Mouse (Mus musculus) kidney, postnatal 14 days (tissue): ENCODE data around the gene Romo1.
A peak's percentile ranks its signal among the peaks of the same experiment; 100 is the strongest.
"Not testable (repeated sequence)": the region's sequence is repeated elsewhere in the genome, so short reads cannot be mapped to it uniquely, and the experiment has no call there.

Experiments
- DNase-seq: peaks from one replicate; pipeline ENCODE4 v3.0.0; 2022; ENCODE audit warnings: mixed read lengths

Romo1 gene

GRCm38 (mm10) chr2:156143953-156144724, at the start of gene Romo1, which contains the start of gene Nfs1:
TSS of gene Romo1 (plus strand) at chr2:156144039.
TSS of gene Nfs1 (minus strand) at chr2:156144186.
- peak; percentile 94 for DNase-seq

- DNase-seq, result peak; percentile 6
These were observed 33.0 kb upstream of the Romo1 start for GRCm38 (mm10) chr2:156110627-156111357.

DNA sequence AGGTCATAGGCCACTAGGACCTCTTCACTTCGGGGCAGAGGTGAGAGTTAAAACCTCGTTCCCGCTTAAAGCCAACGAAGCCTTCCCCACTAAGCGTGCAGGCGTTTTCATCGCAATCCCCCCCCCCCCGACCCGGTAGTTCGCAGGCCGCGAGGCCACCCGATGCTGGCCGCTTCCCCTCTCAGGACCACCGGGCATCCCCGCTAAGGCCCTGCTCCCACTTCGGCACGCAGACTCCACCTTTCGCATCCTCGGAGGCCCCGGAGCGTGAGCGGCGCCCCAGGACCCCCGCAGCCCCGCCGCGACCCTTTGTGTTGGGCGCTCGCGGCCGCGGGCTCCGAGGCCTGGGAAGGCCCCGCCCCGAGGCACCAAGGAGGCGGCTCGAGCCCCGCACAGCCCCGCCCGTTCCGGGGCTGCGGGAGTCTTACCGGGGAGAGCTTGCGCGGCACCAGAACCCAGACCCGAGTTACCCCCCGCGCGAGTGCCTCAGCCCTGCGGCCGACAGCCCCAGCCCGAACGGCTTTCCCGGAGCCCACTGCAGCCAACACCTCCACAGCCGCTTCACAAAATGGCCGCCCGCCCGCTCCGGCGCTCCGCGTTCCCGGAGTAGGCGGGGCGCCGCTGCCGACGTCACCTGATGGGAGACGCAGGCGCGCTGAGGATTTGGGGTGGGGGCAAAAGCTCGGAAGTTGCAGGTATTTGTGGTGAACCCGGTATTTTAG, 32.3 kb upstream of the Romo1 start, which contains the start of the genes Cpne1 and Rbm12:
TSS of gene Cpne1 (minus strand) at position 608 of the 722 bp plus-strand sequence.
TSS of gene Rbm12 (minus strand) at position 621 of the 722 bp plus-strand sequence.
- DNase-seq, result peak; percentile 95

GRCm38 (mm10) chr2:156112080-156112423, 31.8 kb upstream of the Romo1 start:
- DNase-seq, result not testable (repeated sequence)

DNA sequence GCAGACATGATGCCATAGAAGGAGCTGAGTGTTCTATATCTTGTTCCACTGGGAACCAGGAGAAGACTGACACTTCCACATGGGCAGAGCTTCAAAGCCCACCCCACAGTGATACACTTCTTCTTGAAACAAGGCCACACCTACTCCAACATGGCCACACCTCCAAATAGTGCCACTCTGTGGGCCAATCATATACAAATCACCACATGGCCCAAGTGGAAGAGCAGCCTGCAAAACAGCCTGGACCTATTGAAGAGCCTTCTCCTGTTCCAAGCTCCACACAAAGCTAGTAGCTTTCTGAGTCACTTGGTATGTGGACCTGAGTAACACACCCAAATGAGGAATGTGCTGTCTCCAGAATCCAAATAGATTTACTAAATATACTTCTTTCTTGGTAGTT, 24.3 kb upstream of the Romo1 start:
- DNase-seq, result no peak

- peak; percentile 15 for DNase-seq
These were observed 20.1 kb upstream of the Romo1 start for GRCm38 (mm10) chr2:156123731-156124130.

- no peak for DNase-seq
These were observed 16.8 kb upstream of the Romo1 start, which contains the start of gene Gm28036 for GRCm38 (mm10) chr2:156126992-156127391. TSS of gene Gm28036 (minus strand) at chr2:156127092.

GRCm38 (mm10) chr2:156134161-156134560, 9.7 kb upstream of the Romo1 start:
- DNase-seq, result no peak

DNA sequence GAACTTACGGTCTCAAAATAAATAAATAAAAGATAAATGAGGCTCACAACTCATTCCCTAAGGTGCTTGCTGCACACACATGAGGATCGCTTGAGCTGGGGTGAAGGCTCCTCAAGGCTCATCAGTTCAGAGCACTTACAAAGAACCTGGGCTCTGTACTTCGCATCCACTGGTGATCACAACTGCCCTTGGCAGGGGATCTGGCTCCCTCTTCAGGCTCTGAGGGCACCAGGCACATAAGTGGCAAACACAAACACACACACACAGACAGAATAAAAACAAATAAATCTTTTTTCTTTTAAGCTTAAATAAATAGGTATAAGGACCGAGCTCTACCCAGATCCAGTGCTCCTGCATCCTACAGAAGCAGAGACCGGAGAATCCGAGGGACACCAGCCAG, 8.1 kb upstream of the Romo1 start:
- DNase-seq, result no peak

- DNase-seq, result no peak
These were observed 1.0 kb upstream of the Romo1 start for GRCm38 (mm10) chr2:156142820-156143219.

DNA sequence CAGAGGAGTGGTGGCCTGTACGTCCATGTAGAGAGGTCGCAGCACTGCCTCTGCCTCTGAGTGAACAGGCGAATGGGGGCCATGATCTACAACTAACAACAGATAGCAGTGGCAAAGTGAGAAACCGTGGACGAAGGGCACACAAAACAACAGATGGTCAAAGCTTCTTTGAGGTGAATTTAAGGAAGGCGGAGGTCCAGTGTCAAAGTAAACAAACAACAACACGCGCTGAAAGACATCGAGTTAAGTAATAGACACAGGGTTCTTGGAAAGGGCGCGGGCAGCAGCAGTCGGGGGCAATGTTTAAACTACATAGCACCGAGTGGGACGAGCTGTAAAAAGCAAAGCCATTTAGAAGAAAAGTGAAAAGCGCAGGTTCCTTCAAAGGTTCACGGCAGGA, 472 bp upstream of the Romo1 start:
- DNase-seq, result no peak

DNA sequence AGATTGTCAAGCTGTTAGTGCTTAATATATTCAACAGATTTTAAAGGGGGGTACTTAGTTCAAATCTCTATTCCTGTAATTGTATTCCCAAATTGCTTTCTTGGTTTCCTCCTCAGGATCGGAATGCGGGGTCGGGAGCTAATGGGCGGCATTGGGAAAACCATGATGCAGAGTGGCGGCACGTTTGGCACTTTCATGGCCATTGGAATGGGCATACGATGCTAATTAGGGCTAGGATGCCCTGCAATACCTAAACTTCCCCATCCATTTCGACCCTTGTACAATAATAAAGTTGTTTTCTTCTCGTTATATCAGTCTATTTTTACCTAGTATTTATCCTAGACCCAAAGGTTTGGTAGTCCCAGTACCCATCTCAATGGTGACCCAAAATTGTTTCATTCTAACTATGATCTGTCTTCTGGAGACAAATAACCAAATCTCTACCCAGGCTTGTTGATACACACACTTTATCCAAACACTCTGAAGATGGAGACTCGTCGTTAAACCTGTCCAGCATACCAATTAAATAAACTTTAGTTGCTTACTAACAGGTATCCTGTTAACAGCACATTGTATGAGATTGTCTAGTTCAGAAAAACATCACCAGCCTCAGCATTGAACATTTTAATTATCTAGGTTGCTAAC, 1.8 kb downstream of the Romo1 start:
- no peak for DNase-seq

DNA sequence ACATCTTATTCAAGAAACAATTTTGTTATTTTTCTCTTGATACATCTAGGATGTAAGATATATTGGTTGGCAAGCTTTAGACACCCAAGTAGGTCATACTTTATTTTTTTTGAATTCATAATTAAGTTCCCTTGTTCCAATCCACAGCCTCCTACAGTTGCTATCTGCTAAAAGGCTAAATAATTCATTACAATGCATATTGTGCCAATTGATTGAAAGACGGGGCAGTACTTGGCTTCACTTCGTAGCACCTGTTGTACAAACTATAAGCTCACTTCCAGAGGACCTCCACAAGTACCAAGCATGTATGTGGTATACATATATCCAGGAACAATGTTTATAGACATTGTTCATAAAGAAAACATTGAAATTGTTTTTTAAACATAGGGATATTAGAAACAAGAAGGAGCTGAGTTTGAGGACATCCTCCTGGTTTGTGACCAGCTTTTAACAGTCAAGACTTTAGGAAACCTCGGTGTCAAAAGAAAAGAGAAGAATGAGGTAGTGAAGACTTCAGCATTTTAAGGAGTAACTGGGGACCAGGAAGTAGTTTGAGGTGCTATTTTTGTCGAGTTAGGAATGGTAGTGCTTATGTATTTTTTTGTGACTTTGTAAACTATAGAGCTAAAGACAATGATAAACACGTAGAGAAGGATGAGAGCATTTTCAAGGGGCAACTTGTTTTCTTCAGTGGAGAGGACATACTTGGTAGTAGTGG, 2.6 kb downstream of the Romo1 start:
- no peak for DNase-seq

DNA sequence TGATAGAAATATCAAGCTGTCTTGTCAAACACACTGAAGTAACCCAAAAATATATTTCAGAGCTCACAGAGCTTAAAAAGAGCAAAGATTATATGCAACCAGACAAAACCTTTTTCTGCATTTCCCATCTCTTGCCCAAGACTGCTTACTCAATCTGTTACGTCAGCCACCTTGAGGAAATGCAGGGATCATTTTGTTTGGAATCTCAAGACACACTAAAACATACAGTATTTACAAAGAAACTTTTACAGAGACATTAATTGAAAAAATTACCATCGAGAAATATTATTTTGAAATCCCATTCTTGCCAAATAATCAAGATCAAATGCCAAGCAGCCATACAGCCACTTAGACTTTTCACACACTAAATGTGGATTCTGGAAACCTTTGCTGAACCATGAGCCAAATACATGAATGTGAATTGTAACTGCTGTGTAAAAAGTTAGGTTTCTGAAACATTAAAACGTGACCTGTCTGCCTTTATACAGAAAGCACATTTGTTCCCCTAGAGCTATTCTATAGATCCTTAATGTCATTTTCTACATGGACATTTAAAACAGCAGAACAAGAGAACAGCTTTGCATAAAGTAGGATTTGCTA, 3.6 kb downstream of the Romo1 start:
- DNase-seq, result no peak

DNA sequence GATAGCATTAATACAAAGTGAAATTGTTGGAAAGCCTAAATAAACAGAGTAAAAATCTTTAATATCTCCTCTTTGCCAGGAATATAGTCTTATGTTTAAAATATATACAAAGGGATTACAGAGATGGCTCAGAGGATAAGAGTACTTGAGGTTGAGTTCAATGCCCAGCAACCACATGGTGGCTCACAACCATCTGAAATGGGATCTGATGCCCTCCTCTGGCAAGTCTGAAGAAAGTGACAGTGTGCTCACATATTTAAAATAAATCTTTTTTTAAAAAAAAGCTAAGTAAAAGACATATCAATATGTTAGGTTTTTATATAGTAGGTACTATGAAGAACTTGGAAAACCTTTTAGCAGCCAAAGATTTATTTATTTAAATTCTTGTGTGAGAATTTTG, 7.7 kb downstream of the Romo1 start:
- DNase-seq, result no peak

GRCm38 (mm10) chr2:156165478-156165877, 21.6 kb downstream of the Romo1 start:
- DNase-seq, result no peak

- DNase-seq, result no peak
These were observed 22.7 kb downstream of the Romo1 start for GRCm38 (mm10) chr2:156166557-156166956.

DNA sequence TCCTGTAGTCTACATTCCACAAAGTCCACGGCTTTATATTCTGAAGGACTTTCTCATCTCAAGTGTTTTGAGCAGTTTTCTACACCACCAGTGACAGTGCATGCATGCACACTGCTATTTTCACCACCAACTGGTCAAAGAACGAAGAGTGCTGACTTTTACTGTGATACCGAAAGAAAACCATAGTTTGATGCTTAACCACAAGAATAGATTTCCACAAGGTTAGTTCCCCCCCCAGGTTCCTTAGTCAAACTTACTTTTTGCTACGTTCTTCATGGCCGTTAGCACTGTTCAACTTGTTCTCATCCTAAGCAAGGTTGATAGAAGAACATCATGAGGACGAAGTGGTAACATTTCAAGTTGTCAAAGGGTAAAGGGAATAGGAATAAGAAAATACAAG, 33.2 kb downstream of the Romo1 start:
- no peak for DNase-seq

DNA sequence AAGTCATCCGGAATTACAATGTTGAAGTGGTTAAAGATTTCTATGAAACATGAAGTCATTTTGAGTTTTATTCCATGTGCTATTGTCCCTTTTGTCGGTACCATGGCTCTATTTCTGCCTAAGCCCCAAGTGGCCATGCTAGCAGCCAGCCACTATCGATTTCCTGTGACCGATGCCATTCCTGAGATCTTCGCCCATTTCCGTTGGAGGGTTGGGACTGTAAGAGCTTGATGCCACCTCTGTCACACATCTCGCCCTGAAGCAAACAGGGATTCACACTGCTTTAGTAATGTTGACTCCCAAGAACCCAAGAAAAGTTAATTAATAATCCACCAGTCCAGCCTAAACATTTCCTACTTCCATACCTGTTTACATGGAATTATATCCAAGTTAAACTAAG, 33.8 kb downstream of the Romo1 start:
- DNase-seq, result no peak

GRCm38 (mm10) chr2:156179046-156179795, 35.4 kb downstream of the Romo1 start:
- peak; percentile 86 for DNase-seq

DNA sequence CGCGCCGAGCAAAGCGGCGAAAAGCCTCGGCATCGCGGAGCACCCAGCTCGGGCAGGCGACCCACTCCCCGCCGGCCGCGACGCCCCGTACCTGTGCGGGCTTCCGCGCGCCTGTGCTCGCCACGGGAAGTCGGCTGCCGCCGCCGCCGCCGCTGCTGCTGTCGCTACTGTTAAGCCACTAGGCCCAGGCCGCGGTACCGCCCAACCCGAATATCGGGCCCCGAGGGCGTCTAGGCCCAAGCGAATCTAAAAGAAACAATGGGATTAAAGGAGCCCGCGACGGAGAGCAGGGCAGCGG, 35.9 kb downstream of the Romo1 start:
- DNase-seq, result no peak
